Mouse (Mus musculus): ENCODE measurements around the gene Carmil3. TPM values are rescaled to one million over a fixed set of nuclear protein-coding genes. Genes with fewer than 3 reads are reported as not detected.

The Carmil3 gene
- total RNA-seq, 1 experiment, result 0.58 TPM

DNA sequence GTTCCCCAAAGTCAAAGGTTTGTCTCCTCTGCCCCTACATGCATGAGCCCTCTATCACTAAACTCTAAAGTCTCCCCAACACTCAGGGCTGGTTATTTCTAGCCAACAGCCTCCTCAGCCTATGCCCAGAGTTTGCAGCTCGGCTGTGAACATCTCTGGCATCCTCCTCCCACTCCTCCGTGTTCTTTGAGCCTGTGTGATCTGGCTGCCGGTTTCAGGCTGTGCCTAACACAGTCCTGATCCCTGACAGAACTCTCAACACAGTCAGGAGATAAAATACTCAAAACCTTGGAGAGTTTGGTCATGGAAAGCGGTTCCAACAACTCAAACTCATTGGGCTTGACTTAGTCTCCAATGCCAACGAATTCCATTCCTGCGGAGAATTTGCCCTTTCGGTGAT, 23.3 kb upstream of the Carmil3 start:
- in situ Hi-C loops (cut with MboI; ENCODE audit: low sequenced_read_pairs in 2 of 2, unreplicated experiment in 2 of 2), result no loop called here
- TF ChIP-seq ZNF384 (IDR thresholded peaks at IDR 0.05; ENCODE audit: low read depth, low read length), result no peak
- Histone ChIP-seq H3K27ac (ENCODE audit: insufficient read depth, low read depth, low read length, poor library complexity, severe bottlenecking) (no peak overlapping the region), H3K9me3 (ENCODE audit: control insufficient read depth, insufficient read depth, low read depth, low read length) (no peaks in the 10 kb centered on the region), H3K36me3 (ENCODE audit: control insufficient read depth, insufficient read depth, low read length, poor library complexity, severe bottlenecking) (no peaks in the 10 kb centered on the region), H3K4me3 (ENCODE audit: insufficient read depth in 1 of 2, low read depth in 1 of 2, low read length in 2 of 2, poor library complexity in 1 of 2, severe bottlenecking in 1 of 2) (no peak overlapping the region), H3K4me1 (ENCODE audit: control insufficient read depth in 2 of 2, insufficient read depth in 2 of 2, low read length in 2 of 2, poor library complexity in 1 of 2) (peaks cover 2 to 5% of the 10 kb centered on the region in 2 experiments; a peak in 1 of 4 replicates), H3K9ac (ENCODE audit: insufficient read depth, low read depth, low read length, poor library complexity, severe bottlenecking) (no peak overlapping the region)
- DNase-seq (ENCODE audit: low read depth, low spot score), result no peak

DNA sequence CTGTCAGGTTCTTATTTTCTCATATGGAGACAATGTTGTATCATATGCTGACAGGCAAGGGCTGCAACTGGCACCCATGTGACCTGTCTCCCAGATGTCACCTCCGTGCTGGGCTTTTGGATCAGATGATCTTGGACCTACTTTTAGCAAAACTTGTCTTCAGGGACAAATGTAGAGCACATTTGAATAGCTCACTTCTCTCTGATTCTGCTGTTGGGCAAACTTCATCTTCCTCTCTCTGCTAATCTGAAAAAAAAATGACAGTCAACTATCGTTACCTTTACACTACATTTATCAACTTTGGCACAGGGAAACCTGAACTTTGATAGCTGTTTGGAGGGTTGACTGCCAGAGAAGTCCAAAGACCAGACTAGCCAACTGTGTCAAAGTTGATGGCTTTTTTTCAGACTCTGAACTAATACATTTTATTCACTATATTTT, 22.1 kb upstream of the Carmil3 start:
- H3K4me3 ChIP-seq (ENCODE audit: insufficient read depth in 1 of 2, low read depth in 1 of 2, low read length in 2 of 2, poor library complexity in 1 of 2, severe bottlenecking in 1 of 2), result no peak overlapping the region
- no peaks in the 10 kb centered on the region for H3K36me3 ChIP-seq (ENCODE audit: control insufficient read depth, insufficient read depth, low read length, poor library complexity, severe bottlenecking)
- no peak for DNase-seq (ENCODE audit: low read depth, low spot score)
- in situ Hi-C loops (cut with MboI; ENCODE audit: low sequenced_read_pairs in 2 of 2, unreplicated experiment in 2 of 2), result no loop called here
- no peak for TF ChIP-seq ZNF384 (IDR thresholded peaks at IDR 0.05; ENCODE audit: low read depth, low read length)
- no peak for TF ChIP-seq HCFC1 (IDR thresholded peaks at IDR 0.05; ENCODE audit: borderline replicate concordance, insufficient read depth, low read length)
- TF ChIP-seq MAFK (IDR thresholded peaks at IDR 0.05; ENCODE audit: insufficient read depth, low read depth, low read length), result no peak
- TF ChIP-seq ZC3H11A (IDR thresholded peaks at IDR 0.05; ENCODE audit: borderline replicate concordance, low read depth, low read length), result no peak
- no peak for TF ChIP-seq CHD2 (IDR thresholded peaks at IDR 0.05; ENCODE audit: low read depth, low read length)
- no peak overlapping the region for H3K27ac ChIP-seq (ENCODE audit: insufficient read depth, low read depth, low read length, poor library complexity, severe bottlenecking)
- no peaks in the 10 kb centered on the region for H3K9me3 ChIP-seq (ENCODE audit: control insufficient read depth, insufficient read depth, low read depth, low read length)
- no peak overlapping the region for H3K9ac ChIP-seq (ENCODE audit: insufficient read depth, low read depth, low read length, poor library complexity, severe bottlenecking)
- H3K4me1 ChIP-seq (ENCODE audit: control insufficient read depth in 2 of 2, insufficient read depth in 2 of 2, low read length in 2 of 2, poor library complexity in 1 of 2), result peaks cover 2 to 5% of the 10 kb centered on the region in 2 experiments; a peak in 1 of 4 replicates

DNA sequence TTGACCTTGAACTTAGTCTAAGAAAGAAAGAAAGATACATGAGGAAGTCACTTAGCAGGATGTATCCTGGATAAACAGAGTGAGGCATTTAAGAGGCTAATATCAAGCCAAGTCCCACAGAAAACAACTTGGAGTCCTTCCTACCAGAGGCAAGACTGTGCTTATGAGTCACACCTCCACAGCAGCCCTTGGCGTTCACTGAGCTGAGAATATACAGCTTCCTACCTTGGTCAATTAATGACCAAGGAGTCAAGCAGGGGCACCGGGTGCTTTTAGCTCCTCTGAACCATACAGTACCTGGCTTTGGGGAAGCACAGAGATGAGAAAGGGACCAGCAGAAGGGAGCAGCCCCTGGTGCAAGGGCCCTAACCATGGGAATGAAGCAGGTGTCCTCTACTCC, 21.4 kb upstream of the Carmil3 start:
- no peak for TF ChIP-seq ZC3H11A (IDR thresholded peaks at IDR 0.05; ENCODE audit: borderline replicate concordance, low read depth, low read length)
- no peak for TF ChIP-seq CHD2 (IDR thresholded peaks at IDR 0.05; ENCODE audit: low read depth, low read length)
- H3K4me3 ChIP-seq (ENCODE audit: insufficient read depth in 1 of 2, low read depth in 1 of 2, low read length in 2 of 2, poor library complexity in 1 of 2, severe bottlenecking in 1 of 2), result no peak overlapping the region
- H3K27ac ChIP-seq (ENCODE audit: insufficient read depth, low read depth, low read length, poor library complexity, severe bottlenecking), result no peak overlapping the region
- H3K9ac ChIP-seq (ENCODE audit: insufficient read depth, low read depth, low read length, poor library complexity, severe bottlenecking), result no peak overlapping the region
- no peaks in the 10 kb centered on the region for H3K36me3 ChIP-seq (ENCODE audit: control insufficient read depth, insufficient read depth, low read length, poor library complexity, severe bottlenecking)
- in situ Hi-C loops (cut with MboI; ENCODE audit: low sequenced_read_pairs in 2 of 2, unreplicated experiment in 2 of 2), result no loop called here
- H3K9me3 ChIP-seq (ENCODE audit: control insufficient read depth, insufficient read depth, low read depth, low read length), result no peaks in the 10 kb centered on the region
- no peak for DNase-seq (ENCODE audit: low read depth, low spot score)
- peaks cover 2 to 5% of the 10 kb centered on the region in 2 experiments; a peak in 1 of 4 replicates for H3K4me1 ChIP-seq (ENCODE audit: control insufficient read depth in 2 of 2, insufficient read depth in 2 of 2, low read length in 2 of 2, poor library complexity in 1 of 2)

DNA sequence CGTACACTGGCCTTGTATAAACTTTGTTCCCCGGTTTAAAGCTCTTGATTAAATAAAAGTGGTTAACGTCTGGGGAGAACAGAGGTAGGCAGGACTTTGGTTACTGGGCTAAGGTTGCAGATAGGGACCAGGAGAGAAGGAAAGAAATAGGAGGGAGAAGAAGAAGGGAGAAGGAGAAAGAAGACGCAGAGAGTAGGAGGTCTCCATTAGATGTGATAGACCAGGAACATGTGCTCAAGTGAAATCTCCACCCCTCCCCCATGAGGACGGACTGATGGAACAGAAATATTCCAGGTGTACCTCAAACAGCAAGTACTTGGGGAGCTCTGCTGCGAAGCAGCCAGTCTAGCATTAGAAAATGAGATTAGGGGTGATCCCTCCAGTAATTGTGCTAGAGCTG, 20.6 kb upstream of the Carmil3 start:
- no peak for DNase-seq (ENCODE audit: low read depth, low spot score)
- Histone ChIP-seq H3K9me3 (ENCODE audit: control insufficient read depth, insufficient read depth, low read depth, low read length) (no peaks in the 10 kb centered on the region), H3K4me1 (ENCODE audit: control insufficient read depth in 2 of 2, insufficient read depth in 2 of 2, low read length in 2 of 2, poor library complexity in 1 of 2) (peaks cover 2 to 5% of the 10 kb centered on the region in 2 experiments; a peak in 1 of 4 replicates), H3K4me3 (ENCODE audit: insufficient read depth in 1 of 2, low read depth in 1 of 2, low read length in 2 of 2, poor library complexity in 1 of 2, severe bottlenecking in 1 of 2) (no peak overlapping the region), H3K36me3 (ENCODE audit: control insufficient read depth, insufficient read depth, low read length, poor library complexity, severe bottlenecking) (no peaks in the 10 kb centered on the region), H3K9ac (ENCODE audit: insufficient read depth, low read depth, low read length, poor library complexity, severe bottlenecking) (no peak overlapping the region), H3K27ac (ENCODE audit: insufficient read depth, low read depth, low read length, poor library complexity, severe bottlenecking) (no peak overlapping the region)
- no peak for TF ChIP-seq MAFK (IDR thresholded peaks at IDR 0.05; ENCODE audit: insufficient read depth, low read depth, low read length)
- no peak for TF ChIP-seq HCFC1 (IDR thresholded peaks at IDR 0.05; ENCODE audit: borderline replicate concordance, insufficient read depth, low read length)
- no peak for TF ChIP-seq ZC3H11A (IDR thresholded peaks at IDR 0.05; ENCODE audit: borderline replicate concordance, low read depth, low read length)
- TF ChIP-seq CHD2 (IDR thresholded peaks at IDR 0.05; ENCODE audit: low read depth, low read length), result no peak
- no peak for TF ChIP-seq ZNF384 (IDR thresholded peaks at IDR 0.05; ENCODE audit: low read depth, low read length)
- in situ Hi-C loops (cut with MboI; ENCODE audit: low sequenced_read_pairs in 2 of 2, unreplicated experiment in 2 of 2), result no loop called here

DNA sequence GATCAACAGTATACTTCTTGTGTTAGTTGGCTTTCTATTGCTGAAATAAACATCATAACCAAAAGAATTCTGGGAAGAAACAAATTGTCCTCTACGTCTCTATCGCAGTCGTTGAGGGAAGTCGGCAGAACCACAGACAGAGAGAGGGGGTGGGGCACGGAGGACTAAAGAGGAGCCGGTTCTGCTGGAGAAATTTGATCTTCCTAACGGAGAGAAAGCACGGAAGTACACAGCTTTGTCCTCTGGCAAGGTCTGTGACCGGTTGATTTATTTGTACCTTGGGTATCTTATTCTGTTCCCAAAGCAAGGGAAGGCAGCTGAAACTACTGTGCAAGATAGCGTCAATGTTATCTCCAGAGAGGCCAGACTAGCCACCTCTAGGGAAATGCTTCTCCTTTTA, 19.6 kb upstream of the Carmil3 start:
- Histone ChIP-seq H3K36me3 (ENCODE audit: control insufficient read depth, insufficient read depth, low read length, poor library complexity, severe bottlenecking) (no peaks in the 10 kb centered on the region), H3K9me3 (ENCODE audit: control insufficient read depth, insufficient read depth, low read depth, low read length) (no peaks in the 10 kb centered on the region), H3K4me1 (ENCODE audit: control insufficient read depth in 2 of 2, insufficient read depth in 2 of 2, low read length in 2 of 2, poor library complexity in 1 of 2) (peaks cover 2 to 5% of the 10 kb centered on the region in 2 experiments; a peak in 1 of 4 replicates), H3K4me3 (ENCODE audit: insufficient read depth in 1 of 2, low read depth in 1 of 2, low read length in 2 of 2, poor library complexity in 1 of 2, severe bottlenecking in 1 of 2) (no peak overlapping the region), H3K27ac (ENCODE audit: insufficient read depth, low read depth, low read length, poor library complexity, severe bottlenecking) (no peak overlapping the region), H3K9ac (ENCODE audit: insufficient read depth, low read depth, low read length, poor library complexity, severe bottlenecking) (no peak overlapping the region)
- TF ChIP-seq HCFC1 (IDR thresholded peaks at IDR 0.05; ENCODE audit: borderline replicate concordance, insufficient read depth, low read length), result no peak
- TF ChIP-seq ZNF384 (IDR thresholded peaks at IDR 0.05; ENCODE audit: low read depth, low read length), result no peak
- no peak for TF ChIP-seq CHD2 (IDR thresholded peaks at IDR 0.05; ENCODE audit: low read depth, low read length)
- TF ChIP-seq ZC3H11A (IDR thresholded peaks at IDR 0.05; ENCODE audit: borderline replicate concordance, low read depth, low read length), result no peak
- no peak for TF ChIP-seq MAFK (IDR thresholded peaks at IDR 0.05; ENCODE audit: insufficient read depth, low read depth, low read length)
- DNase-seq (ENCODE audit: low read depth, low spot score), result no peak
- in situ Hi-C loops (cut with MboI; ENCODE audit: low sequenced_read_pairs in 2 of 2, unreplicated experiment in 2 of 2), result no loop called here

Measured in ES-E14 (cell line).